Mouse (Mus musculus) MEL (cell line): ENCODE results near the gene Cntn4. TPM values are rescaled to one million over a fixed set of nuclear protein-coding genes. Genes with fewer than 3 reads are reported as not detected.

Source experiments
- DNase-seq: peaks from one replicate; pipeline ENCODE4 v3.0.0; 2011; ENCODE audit warnings: low read depth, low spot score
- H3K27ac ChIP-seq: 2 replicates; pipeline ENCODE4 v1.5.1; 2012; ENCODE audit warnings: low read depth, mild to moderate bottlenecking, control low read depth, low read length, moderate library complexity; ENCODE audit not compliant: control insufficient read depth
- H3K27me3 ChIP-seq, 2 experiments: fragments of 150-350 bp in 1 of 2; sonication (generic) in 1 of 2; 2 replicates each; pipeline ENCODE4 v1.6.1; 2012; ENCODE audit warnings: low read length in 2 of 2, mild to moderate bottlenecking in 2 of 2, improper control_type of control experiment in 1 of 2, moderate library complexity in 1 of 2; ENCODE audit not compliant: insufficient read depth in 2 of 2, control insufficient read depth in 1 of 2
- H3K36me3 ChIP-seq, 2 experiments: 2 replicates each; pipeline ENCODE4 v1.6.1; 2012 to 2014; ENCODE audit warnings: low read length in 2 of 2, improper control_type of control experiment in 1 of 2, inconsistent platforms in 1 of 2, mild to moderate bottlenecking in 1 of 2; ENCODE audit not compliant: insufficient read depth in 2 of 2, control insufficient read depth in 1 of 2
- H3K4me1 ChIP-seq, 2 experiments: fragments of 150-350 bp in 1 of 2; sonication (generic) in 1 of 2; 2 replicates each; pipeline ENCODE4 v1.6.1; 2012; ENCODE audit warnings: low read length in 2 of 2, improper control_type of control experiment in 1 of 2, mild to moderate bottlenecking in 1 of 2; ENCODE audit not compliant: insufficient read depth in 2 of 2, control insufficient read depth in 1 of 2
- H3K4me3 ChIP-seq, 2 experiments: fragments of 150-350 bp in 1 of 2; sonication (generic) in 1 of 2; 2 replicates each; pipeline ENCODE4 v1.5.1; 2012; ENCODE audit warnings: low read depth in 2 of 2, low read length in 2 of 2, mild to moderate bottlenecking in 2 of 2, moderate library complexity in 2 of 2, control low read depth in 1 of 2, improper control_type of control experiment in 1 of 2; ENCODE audit not compliant: control insufficient read depth in 1 of 2, insufficient read depth in 1 of 2
- H3K79me2 ChIP-seq: 2 replicates; pipeline ENCODE4 v1.6.1; 2012; ENCODE audit warnings: mild to moderate bottlenecking, low read length, moderate library complexity; ENCODE audit not compliant: control insufficient read depth, poor library complexity, insufficient read depth
- H3K9ac ChIP-seq: 2 replicates; pipeline ENCODE4 v1.6.1; 2012; ENCODE audit warnings: low read depth, mild to moderate bottlenecking, control low read depth, low read length, moderate library complexity; ENCODE audit not compliant: control insufficient read depth, poor library complexity, severe bottlenecking
- H3K9me3 ChIP-seq: fragments of 150-350 bp; sonication (generic); replicated peaks from 2 replicates; pipeline ENCODE4 v1.6.1; 2012; ENCODE audit warnings: mild to moderate bottlenecking, low read length, improper control_type of control experiment, moderate library complexity; ENCODE audit not compliant: insufficient read depth
- CHD1 ChIP-seq: IDR thresholded peaks from 2 replicates; pipeline ENCODE4 v1.6.1; 2012; ENCODE audit warnings: low read depth, mild to moderate bottlenecking, inconsistent platforms, low read length, improper control_type of control experiment
- ELF1 ChIP-seq: IDR thresholded peaks from 2 replicates; pipeline ENCODE4 v1.6.1; 2014; ENCODE audit warnings: low read depth, mild to moderate bottlenecking, inconsistent platforms, low read length, improper control_type of control experiment, moderate library complexity
- EP300 ChIP-seq, 2 experiments: IDR thresholded peaks; 2 replicates each; pipeline ENCODE4 v1.6.1; 2011; ENCODE audit warnings: improper control_type of control experiment in 2 of 2, low read length in 2 of 2, low read depth in 1 of 2, mild to moderate bottlenecking in 1 of 2
- ETS1 ChIP-seq: IDR thresholded peaks from 2 replicates; pipeline ENCODE4 v1.6.1; 2012; ENCODE audit warnings: low read depth, mild to moderate bottlenecking, inconsistent platforms, low read length, improper control_type of control experiment, moderate library complexity
- GABPA ChIP-seq: IDR thresholded peaks from 2 replicates; pipeline ENCODE4 v1.6.1; 2012; ENCODE audit warnings: low read depth, mild to moderate bottlenecking, inconsistent platforms, low read length, improper control_type of control experiment, moderate library complexity
- HCFC1 ChIP-seq: IDR thresholded peaks from 2 replicates; pipeline ENCODE4 v1.6.1; 2012; ENCODE audit warnings: low read depth, mild to moderate bottlenecking, inconsistent platforms, low read length, improper control_type of control experiment, moderate library complexity
- JUND ChIP-seq: IDR thresholded peaks from 2 replicates; pipeline ENCODE4 v1.6.1; 2011; ENCODE audit warnings: low read depth, mild to moderate bottlenecking, improper control_type of control experiment, low read length
- MAZ ChIP-seq: IDR thresholded peaks from 2 replicates; pipeline ENCODE4 v1.6.1; 2012; ENCODE audit warnings: low read depth, mild to moderate bottlenecking, inconsistent platforms, low read length, improper control_type of control experiment
- MEF2A ChIP-seq: IDR thresholded peaks from 2 replicates; pipeline ENCODE4 v1.6.1; 2014; ENCODE audit warnings: low read depth, mild to moderate bottlenecking, inconsistent platforms, low read length, improper control_type of control experiment; ENCODE audit not compliant: poor library complexity, insufficient replicate concordance, severe bottlenecking; ENCODE audit errors: extremely low read depth
- MXI1 ChIP-seq: IDR thresholded peaks from 2 replicates; pipeline ENCODE4 v1.6.1; 2011; ENCODE audit warnings: mild to moderate bottlenecking, low read depth, low read length, improper control_type of control experiment
- MYB ChIP-seq: IDR thresholded peaks from 2 replicates; pipeline ENCODE4 v1.6.1; 2011; ENCODE audit warnings: mild to moderate bottlenecking, low read depth, low read length, improper control_type of control experiment
- MYC ChIP-seq: IDR thresholded peaks from 2 replicates; pipeline ENCODE4 v1.6.1; 2011; ENCODE audit warnings: low read depth, mild to moderate bottlenecking, low read length, improper control_type of control experiment, moderate library complexity
- NELFE ChIP-seq: IDR thresholded peaks from 2 replicates; pipeline ENCODE4 v1.6.1; 2011; ENCODE audit warnings: low read depth, low read length, improper control_type of control experiment
- NRF1 ChIP-seq: IDR thresholded peaks from 2 replicates; pipeline ENCODE4 v1.6.1; 2014; ENCODE audit warnings: low read depth, mild to moderate bottlenecking, inconsistent platforms, low read length, improper control_type of control experiment, moderate library complexity; ENCODE audit not compliant: poor library complexity, insufficient read depth, severe bottlenecking
- POLR2AphosphoS5 ChIP-seq: IDR thresholded peaks from 2 replicates; pipeline ENCODE4 v1.6.1; 2012; ENCODE audit warnings: low read depth, borderline replicate concordance, mild to moderate bottlenecking, inconsistent platforms, low read length, moderate library complexity, mixed read lengths
- SMC3 ChIP-seq: IDR thresholded peaks from 2 replicates; pipeline ENCODE4 v1.6.1; 2011; ENCODE audit warnings: low read depth, low read length, improper control_type of control experiment
- TAL1 ChIP-seq: IDR thresholded peaks from 2 replicates; pipeline ENCODE4 v1.6.1; 2012; ENCODE audit warnings: mild to moderate bottlenecking, inconsistent platforms, low read length, moderate library complexity, mixed read lengths
- UBTF ChIP-seq: IDR thresholded peaks from 2 replicates; pipeline ENCODE4 v1.6.1; 2012; ENCODE audit warnings: low read depth, mild to moderate bottlenecking, inconsistent platforms, low read length, improper control_type of control experiment, moderate library complexity, borderline replicate concordance; ENCODE audit not compliant: insufficient read depth
- USF1 ChIP-seq: IDR thresholded peaks from 2 replicates; pipeline ENCODE4 v1.6.1; 2014; ENCODE audit warnings: low read depth, mild to moderate bottlenecking, inconsistent platforms, low read length, improper control_type of control experiment, moderate library complexity
- USF2 ChIP-seq, 2 experiments: IDR thresholded peaks; 2 replicates each; pipeline ENCODE4 v1.6.1; 2011 to 2012; ENCODE audit warnings: improper control_type of control experiment in 2 of 2, low read length in 2 of 2, borderline replicate concordance in 1 of 2, inconsistent platforms in 1 of 2, low read depth in 1 of 2, mild to moderate bottlenecking in 1 of 2; ENCODE audit not compliant: insufficient read depth in 1 of 2
- ZC3H11A ChIP-seq: IDR thresholded peaks from 2 replicates; pipeline ENCODE4 v1.6.1; 2012; ENCODE audit warnings: low read depth, mild to moderate bottlenecking, inconsistent platforms, low read length, improper control_type of control experiment
- ZKSCAN1 ChIP-seq: IDR thresholded peaks from 2 replicates; pipeline ENCODE4 v1.6.1; 2012; ENCODE audit warnings: low read depth, mild to moderate bottlenecking, inconsistent platforms, low read length, improper control_type of control experiment, moderate library complexity
- ZMIZ1 ChIP-seq: IDR thresholded peaks from 2 replicates; pipeline ENCODE4 v1.6.1; 2012; ENCODE audit warnings: low read depth, mild to moderate bottlenecking, inconsistent platforms, low read length, improper control_type of control experiment, moderate library complexity
- polyA plus RNA-seq, 2 experiments: library from polyadenylated mRNA; stranded (reverse) in 1 of 2; unstranded in 1 of 2; fragments of >175 nt in 1 of 2; fragments of >200 nt in 1 of 2; gene quantifications; 2 replicates each; pipeline versions ENCODE4 v1.2.1 to v1.2.4; 2012; ENCODE audit warnings: low replicate concordance in 2 of 2, low read depth in 1 of 2; ENCODE audit not compliant: insufficient read length in 2 of 2, insufficient read depth in 1 of 2, missing spikeins in 1 of 2
- total RNA-seq: library from RNA; depleted of rRNA; stranded (reverse); fragments of 300-350 nt; gene quantifications from 2 replicates; pipeline ENCODE4 v1.2.3, GENCODE M21; 2012

Gene Cntn4
- total and polyA plus RNA-seq, 3 experiments = not detected

- no peaks in the 10 kb centered on the region for H3K79me2 ChIP-seq
- H3K4me1 ChIP-seq = no peaks in the 10 kb centered on the region
- no peak for DNase-seq
- H3K9ac ChIP-seq = no peak overlapping the region
- TF ChIP-seq HCFC1 (no peak), EP300 (IDR thresholded peaks at IDR 0.05; ENCODE audit: low read depth in 1 of 2, low read length in 2 of 2) (no peak), ELF1 (no peak)
- no peak overlapping the region for H3K27ac ChIP-seq
- no peak overlapping the region for H3K4me3 ChIP-seq
- no peaks in the 10 kb centered on the region for H3K36me3 ChIP-seq
- no peaks in the 10 kb centered on the region for H3K27me3 ChIP-seq
- no peaks in the 10 kb centered on the region for H3K9me3 ChIP-seq
These were observed 401.2 kb downstream of the Cntn4 start for GRCm38 (mm10) chr6:106078629-106079028.

GRCm38 (mm10) chr6:106097856-106098255, 420.4 kb downstream of the Cntn4 start:
- Histone ChIP-seq H3K27ac (no peak overlapping the region), H3K9ac (no peak overlapping the region), H3K4me1 (no peaks in the 10 kb centered on the region), H3K27me3 (no peaks in the 10 kb centered on the region), H3K79me2 (no peaks in the 10 kb centered on the region), H3K9me3 (no peaks in the 10 kb centered on the region), H3K36me3 (no peaks in the 10 kb centered on the region), H3K4me3 (no peak overlapping the region)
- DNase-seq = no peak
- TF ChIP-seq CHD1 (no peak), NRF1 (no peak), SMC3 (no peak), MXI1 (no peak), ZMIZ1 (no peak), NELFE (no peak), USF1 (no peak), JUND (no peak), ZC3H11A (no peak), UBTF (no peak), GABPA (no peak), MEF2A (no peak), MYB (no peak), MAZ (no peak), ETS1 (no peak), ZKSCAN1 (no peak), POLR2AphosphoS5 (no peak), MYC (no peak), USF2 (IDR thresholded peaks at IDR 0.05; ENCODE audit: borderline replicate concordance in 1 of 2, insufficient read depth in 1 of 2, low read depth in 1 of 2, low read length in 2 of 2) (no peak), TAL1 (no peak)
